Mouse (Mus musculus) midbrain, embryonic 11.5 days (tissue): ENCODE measurements around the gene Cmtm5. TPM values are rescaled to one million over a fixed set of nuclear protein-coding genes. Genes with fewer than 3 reads are reported as not detected.
"Not testable (repeated sequence)": the region's sequence is repeated elsewhere in the genome, so short reads cannot be mapped to it uniquely, and the experiment has no call there.

Experiments
- ATAC-seq: fragments of 200-750 bp; cut with Nextera tagmentation; 2 replicates; pipeline ENCODE4 v1.8.0; 2017; ENCODE audit warnings: moderate TSS enrichment, moderate library complexity; ENCODE audit not compliant: low FRiP score
- DNase-seq: peaks from one replicate; pipeline ENCODE4 v3.0.0; 2015; ENCODE audit warnings: low spot score; ENCODE audit errors: missing footprints
- H3K27ac ChIP-seq: fragments of 300-500 bp; sonication (generic); 2 replicates; pipeline ENCODE4 v1.5.1; 2014; ENCODE audit warnings: low read depth, low read length
- H3K27me3 ChIP-seq: fragments of 300-500 bp; sonication (generic); 2 replicates; pipeline ENCODE4 v1.6.1; 2014; ENCODE audit warnings: mild to moderate bottlenecking, low read length, moderate library complexity, mixed read lengths; ENCODE audit not compliant: control insufficient read depth, insufficient read depth
- H3K36me3 ChIP-seq: fragments of 300-500 bp; sonication (generic); 2 replicates; pipeline ENCODE4 v1.6.1; 2014; ENCODE audit warnings: mild to moderate bottlenecking, low read length, moderate library complexity, mixed read lengths; ENCODE audit not compliant: control insufficient read depth, insufficient read depth
- H3K4me1 ChIP-seq: fragments of 300-500 bp; sonication (generic); 2 replicates; pipeline ENCODE4 v1.6.1; 2014; ENCODE audit warnings: low read length; ENCODE audit not compliant: control insufficient read depth, insufficient read depth
- H3K4me2 ChIP-seq: fragments of 300-500 bp; sonication (generic); 2 replicates; pipeline ENCODE4 v1.6.1; 2014; ENCODE audit warnings: mild to moderate bottlenecking, moderate library complexity
- H3K4me3 ChIP-seq: fragments of 300-500 bp; sonication (generic); 2 replicates; pipeline ENCODE4 v1.5.1; 2014; ENCODE audit warnings: low read depth, low read length
- H3K9ac ChIP-seq: fragments of 300-500 bp; sonication (generic); 2 replicates; pipeline ENCODE4 v1.6.1; 2014; ENCODE audit warnings: low read length
- H3K9me3 ChIP-seq: fragments of 300-500 bp; sonication (generic); 2 replicates; pipeline ENCODE4 v1.6.1; 2016; ENCODE audit warnings: low read length; ENCODE audit not compliant: control insufficient read depth
- WGBS: fragments of 180-500 bp; shearing (Covaris S2); extraction: QIAGEN DNeasy Blood & Tissue Kit; methylation state at CpG from one replicate; pipeline ENCODE4 v1.1.7; 2014; 5-methylcytosine and 5-hydroxymethylcytosine counted together
- microRNA counts: library from miRNA; unstranded; fragments of <30 nt; microRNA quantifications from one replicate; lab custom pipeline; 2015
- microRNA-seq: library from miRNA; unstranded; fragments of <30 nt; microRNA quantifications from one replicate; pipeline ENCODE4, GENCODE M21; 2017
- polyA plus RNA-seq: library from polyadenylated mRNA; unstranded; fragments of >200 nt; fragmentation: Nextera tagmentation; extraction: Ambion mirVana; gene quantifications from 2 replicates; pipeline ENCODE4 v1.2.1, GENCODE M21; 2014

Cmtm5 gene
- polyA plus RNA-seq, 1 experiment from 2014 or later, result 0.71 TPM

DNA sequence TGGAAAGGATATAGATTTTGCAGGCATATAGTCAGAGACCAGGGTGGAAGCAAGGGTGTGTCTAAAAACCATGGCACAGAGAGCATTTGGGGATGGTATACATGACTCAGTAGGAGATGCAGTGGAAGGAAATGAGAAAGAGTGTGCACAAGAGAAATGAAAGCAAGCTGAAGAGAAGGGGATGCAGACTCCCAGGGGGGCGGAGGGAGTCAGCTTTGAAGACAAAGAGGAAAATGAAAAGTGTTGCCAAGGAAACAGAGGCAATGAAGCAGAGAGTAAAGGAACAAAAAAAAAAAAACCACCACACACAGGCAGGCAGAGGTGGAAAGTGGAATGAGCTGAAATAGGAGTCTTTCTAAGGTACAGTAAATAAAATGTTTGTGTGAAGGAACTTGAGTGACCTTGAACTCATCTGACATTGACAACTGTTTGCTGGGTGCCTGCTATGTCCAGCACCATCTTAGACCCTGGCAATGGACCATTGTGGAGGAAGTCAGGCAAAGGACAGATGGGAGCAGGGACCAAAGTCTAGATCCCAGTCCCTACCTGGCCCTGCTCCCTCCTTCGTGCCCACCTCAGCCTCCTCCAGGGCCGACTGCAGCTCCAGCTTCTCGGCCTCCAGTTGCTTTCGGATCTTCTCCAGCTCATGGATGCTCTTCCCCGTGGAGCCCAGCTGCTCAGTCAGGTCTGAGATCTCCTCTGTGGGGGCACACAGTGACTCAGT lies 38.2 kb downstream of the Cmtm5 start:
- peak; percentile 81 for DNase-seq
- no peak for ATAC-seq
- no peak overlapping the region for H3K4me3 ChIP-seq
- no peak overlapping the region for H3K27ac ChIP-seq
- no peak overlapping the region for H3K9ac ChIP-seq
- no peak overlapping the region for H3K4me2 ChIP-seq
- H3K4me1 ChIP-seq, result peaks cover 8% of the 10 kb centered on the region
- no peaks in the 10 kb centered on the region for H3K9me3 ChIP-seq
- no peaks in the 10 kb centered on the region for H3K27me3 ChIP-seq
- H3K36me3 ChIP-seq, result no peaks in the 10 kb centered on the region
- WGBS, result 74% methylated on average over 6 of the region's 6 CpGs

DNA sequence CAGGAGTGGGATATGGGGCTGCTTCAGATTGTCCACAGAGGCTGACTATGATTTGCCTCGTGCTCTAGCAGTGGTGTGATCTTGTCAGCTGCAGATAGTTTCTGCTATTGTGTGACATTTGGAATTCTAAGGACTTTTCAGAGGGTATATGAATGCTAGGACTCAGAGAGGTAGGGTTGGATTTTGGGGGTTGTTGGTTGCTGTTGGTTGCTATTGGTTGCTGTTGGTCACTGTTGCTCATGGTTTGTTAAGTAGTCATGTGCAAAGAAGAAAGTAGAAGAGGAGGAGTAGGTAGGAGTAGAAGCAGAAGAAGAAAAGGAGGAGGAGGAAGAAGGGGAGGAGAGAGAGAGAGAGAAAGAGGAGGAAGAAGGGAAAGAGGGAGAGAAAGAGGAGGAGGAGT lies 40.6 kb downstream of the Cmtm5 start, which contains the start of gene Gm17428:
TSS of gene Gm17428 (plus strand) at position 301 of the 400 bp plus-strand sequence.
- Histone ChIP-seq H3K27ac (no peak within 1 kb of the TSS), H3K9ac (no peak within 1 kb of the TSS), H3K27me3 (no peaks in the 10 kb centered on the region), H3K4me2 (no peak within 1 kb of the TSS), H3K4me3 (no peak within 1 kb of the TSS), H3K4me1 (peaks cover 8% of the 10 kb centered on the region), H3K36me3 (no peaks in the 10 kb centered on the region), H3K9me3 (no peaks in the 10 kb centered on the region)
- ATAC-seq (no peak), DNase-seq (no peak)
- 76% methylated on average over 1 of the region's 1 CpGs for WGBS

DNA sequence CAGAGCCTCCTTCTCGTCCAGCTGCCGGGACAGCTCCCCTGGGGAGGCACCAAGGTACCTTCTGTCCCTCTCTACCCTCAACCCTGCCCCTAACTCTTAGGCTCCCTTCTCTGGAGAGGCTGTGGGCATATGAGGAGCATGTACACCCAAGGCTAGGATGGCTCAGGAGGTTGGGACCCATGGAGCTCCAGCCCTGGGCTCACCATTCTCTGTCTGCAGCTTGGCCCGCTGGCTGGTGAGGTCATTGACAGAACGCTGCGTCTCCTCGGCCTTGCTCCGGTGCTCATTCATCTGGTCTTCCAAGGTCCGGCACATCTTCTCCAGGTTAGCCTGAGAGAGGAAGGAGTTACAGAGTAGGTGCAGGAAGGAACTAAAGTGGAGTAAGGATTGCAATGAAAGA lies 42.6 kb downstream of the Cmtm5 start:
- H3K27ac ChIP-seq, result no peak overlapping the region
- no peak for ATAC-seq
- WGBS, result 92% methylated on average over 8 of the region's 8 CpGs

DNA sequence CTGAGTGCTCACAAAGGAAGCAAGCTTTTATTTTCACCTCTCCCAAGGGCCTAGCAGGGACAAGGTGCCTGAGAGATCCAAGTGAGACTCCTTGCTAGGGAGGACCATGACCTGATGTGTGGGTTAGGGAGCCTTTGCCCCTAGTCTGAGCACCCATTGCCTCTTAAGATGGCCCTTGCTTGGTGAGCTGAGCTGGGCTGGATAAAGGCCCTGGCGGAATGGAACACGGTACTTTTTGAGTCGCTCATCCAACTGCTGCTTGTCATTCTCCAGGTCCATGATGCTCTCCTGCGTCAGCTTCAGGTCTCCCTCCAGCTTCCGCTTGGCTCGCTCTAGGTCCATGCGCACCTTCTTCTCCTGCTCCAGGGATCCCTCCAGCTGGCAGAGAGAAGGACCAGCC lies 45.9 kb downstream of the Cmtm5 start:
- Histone ChIP-seq H3K9me3 (no peaks in the 10 kb centered on the region), H3K4me3 (no peak overlapping the region), H3K27ac (no peak overlapping the region), H3K4me2 (no peak overlapping the region), H3K36me3 (no peaks in the 10 kb centered on the region), H3K4me1 (no peaks in the 10 kb centered on the region), H3K27me3 (no peaks in the 10 kb centered on the region), H3K9ac (no peak overlapping the region)
- WGBS, result 93% methylated on average over 7 of the region's 7 CpGs
- DNase-seq (peak; percentile 68), ATAC-seq (no peak)

More for the DNA sequence above, 42.6 kb downstream of the Cmtm5 start:
- H3K4me2 ChIP-seq, result no peak overlapping the region
- H3K4me3 ChIP-seq, result no peak overlapping the region
- no peaks in the 10 kb centered on the region for H3K9me3 ChIP-seq
- H3K27me3 ChIP-seq, result no peaks in the 10 kb centered on the region
- no peak overlapping the region for H3K9ac ChIP-seq
- peaks cover 8% of the 10 kb centered on the region for H3K4me1 ChIP-seq
- H3K36me3 ChIP-seq, result no peaks in the 10 kb centered on the region
- DNase-seq, result no peak

DNA sequence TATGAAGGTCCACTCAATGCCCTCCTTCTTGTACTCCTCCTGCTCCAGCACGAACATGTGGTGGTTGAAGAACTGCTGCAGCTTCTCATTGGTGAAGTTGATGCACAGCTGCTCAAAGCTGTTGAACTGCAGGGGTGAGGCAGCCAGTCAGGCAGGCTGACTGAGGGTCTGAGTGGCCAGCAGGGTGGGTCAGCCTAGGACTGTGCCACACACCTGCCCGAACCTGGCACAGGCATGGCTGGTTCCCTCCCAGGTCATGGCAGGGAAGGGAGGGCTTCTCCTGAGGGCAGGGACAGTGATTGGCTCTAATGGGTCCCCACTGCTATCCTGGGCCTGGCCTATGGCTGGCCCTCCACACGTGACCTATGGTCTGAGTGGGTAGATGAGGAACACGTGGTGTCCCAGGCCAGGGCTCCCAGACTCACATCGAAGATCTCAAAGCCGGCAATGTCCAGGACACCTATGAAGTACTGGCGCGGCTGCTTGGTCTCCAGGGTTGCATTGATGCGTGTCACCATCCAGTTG lies 52.4 kb downstream of the Cmtm5 start:
- H3K36me3 ChIP-seq, ATAC-seq: not testable (repeated sequence)

More for the DNA sequence above, 52.4 kb downstream of the Cmtm5 start:
- H3K9ac ChIP-seq, H3K27ac ChIP-seq, H3K4me1 ChIP-seq, H3K4me3 ChIP-seq, H3K27me3 ChIP-seq, DNase-seq, H3K9me3 ChIP-seq, H3K4me2 ChIP-seq: not testable (repeated sequence)
- 92% methylated on average over 9 of the region's 9 CpGs for WGBS

MicroRNAs encoded within 50 kb of the gene (microRNA counts, 519-probe panel; counts per million panel counts)
- microRNA mmu-miR-208a (lab: Ali Mortazavi, UCI), result not detected
- microRNA mmu-miR-208b (lab: Ali Mortazavi, UCI), result not detected

Small RNA genes lying within 50 kb of the gene (microRNA-seq; reads per million reads assigned to microRNA genes)
- gene Mir208a, result 7.8 reads per million, percentile 27 among the genes with 10 or more reads in this experiment
- gene Mir208b, result 47.4 reads per million, percentile 46 among the genes with 10 or more reads in this experiment

Other genes starting within 250 kb of the Cmtm5 start
- 139 and 145 TPM in 2 replicates for gene Acin1, start 249.3 kb upstream of the Cmtm5 start, polyA plus RNA-seq
- gene Gm29776, start 237.4 kb upstream of the Cmtm5 start, polyA plus RNA-seq, result 0.11 and 0.22 TPM in 2 replicates
- gene Cebpe, start 224.1 kb upstream of the Cmtm5 start, polyA plus RNA-seq, result 0.12 TPM in 1 of 2 replicates, not detected in the other
- gene Slc7a8, start 154.3 kb upstream of the Cmtm5 start, polyA plus RNA-seq, result 2.8 and 3.0 TPM in 2 replicates
- not detected in 2 replicates for gene Rnf212b, start 122.1 kb upstream of the Cmtm5 start, polyA plus RNA-seq
- 13.2 and 19.9 TPM in 2 replicates for gene Homez, start 65.3 kb upstream of the Cmtm5 start, polyA plus RNA-seq
- gene Ppp1r3e, start 58.7 kb upstream of the Cmtm5 start, polyA plus RNA-seq, result 0.23 and 0.68 TPM in 2 replicates
- 2.4 and 3.3 TPM in 2 replicates for gene Bcl2l2, start 52.9 kb upstream of the Cmtm5 start, polyA plus RNA-seq
- gene Gm20521, start 52.8 kb upstream of the Cmtm5 start, polyA plus RNA-seq, result not detected in 2 replicates
- gene Pabpn1, start 43.8 kb upstream of the Cmtm5 start, polyA plus RNA-seq, result 166 and 173 TPM in 2 replicates
- 35.4 and 36.0 TPM in 2 replicates for gene Slc22a17, start 23.1 kb upstream of the Cmtm5 start, polyA plus RNA-seq
- gene Efs, start 10.1 kb upstream of the Cmtm5 start, polyA plus RNA-seq, result 24.4 and 27.6 TPM in 2 replicates
- gene Il25, start 3.6 kb upstream of the Cmtm5 start, polyA plus RNA-seq, result not detected in 2 replicates
- 0.51 TPM in 1 of 2 replicates, not detected in the other for gene Myh6, start 30.7 kb downstream of the Cmtm5 start, polyA plus RNA-seq
- not detected in 2 replicates for gene Gm17428, start 40.7 kb downstream of the Cmtm5 start, polyA plus RNA-seq
- 0.52 and 1.1 TPM in 2 replicates for gene Myh7, start 58.4 kb downstream of the Cmtm5 start, polyA plus RNA-seq
- gene Ngdn, start 79.2 kb downstream of the Cmtm5 start, polyA plus RNA-seq, result 85.0 and 85.9 TPM in 2 replicates
- gene Zfhx2, start 156.1 kb downstream of the Cmtm5 start, polyA plus RNA-seq, result 11.3 and 11.5 TPM in 2 replicates
- gene Thtpa, start 158.5 kb downstream of the Cmtm5 start, polyA plus RNA-seq, result 22.0 and 22.7 TPM in 2 replicates
- gene Ap1g2, start 170.3 kb downstream of the Cmtm5 start, polyA plus RNA-seq, result 9.5 and 10.1 TPM in 2 replicates
- gene Jph4, start 180.7 kb downstream of the Cmtm5 start, polyA plus RNA-seq, result 2.2 and 2.8 TPM in 2 replicates